Mouse (Mus musculus): Measurements from ENCODE around the gene Gata3. TPM values are rescaled to one million over a fixed set of nuclear protein-coding genes. Genes with fewer than 3 reads are reported as not detected.

The Gata3 gene
- polyA plus RNA-seq, 1 experiment from 2014 or later, result not detected

GRCm38 (mm10) chr2:9871141-9871716 lies 18.6 kb downstream of the Gata3 start:
- H3K4me3 ChIP-seq (ENCODE audit: inconsistent target), result no peak overlapping the region
- H3K27ac ChIP-seq, result no peak overlapping the region
- no peaks in the 10 kb centered on the region for H3K36me3 ChIP-seq (ENCODE audit: inconsistent target)
- WGBS (ENCODE audit: missing documents), result 6% methylated on average over 4 of the region's 4 CpGs
- H3K79me2 ChIP-seq (ENCODE audit: inconsistent target), result no peaks in the 10 kb centered on the region

GRCm38 (mm10) chr2:9867092-9867825 lies 22.6 kb downstream of the Gata3 start:
- Histone ChIP-seq H3K4me3 (ENCODE audit: inconsistent target) (no peak overlapping the region), H3K36me3 (ENCODE audit: inconsistent target) (no peaks in the 10 kb centered on the region), H3K79me2 (ENCODE audit: inconsistent target) (no peaks in the 10 kb centered on the region), H3K27ac (no peak overlapping the region)
- WGBS (ENCODE audit: missing documents), result 47% methylated on average over 10 of the region's 12 CpGs

GRCm38 (mm10) chr2:9860698-9861097 lies 29.1 kb downstream of the Gata3 start:
- 28% methylated on average over 2 of the region's 5 CpGs for WGBS (ENCODE audit: missing documents)
- Histone ChIP-seq H3K36me3 (ENCODE audit: inconsistent target) (no peaks in the 10 kb centered on the region), H3K4me3 (ENCODE audit: inconsistent target) (no peak overlapping the region), H3K79me2 (ENCODE audit: inconsistent target) (no peaks in the 10 kb centered on the region), H3K27ac (no peak overlapping the region)

- no peaks in the 10 kb centered on the region for H3K36me3 ChIP-seq (ENCODE audit: inconsistent target)
- 93% methylated on average over 4 of the region's 4 CpGs for WGBS (ENCODE audit: missing documents)
- H3K27ac ChIP-seq, result no peak overlapping the region
- H3K4me3 ChIP-seq (ENCODE audit: inconsistent target), result no peak overlapping the region
- H3K79me2 ChIP-seq (ENCODE audit: inconsistent target), result no peaks in the 10 kb centered on the region
Measured at GRCm38 (mm10) chr2:9855861-9856260, 34.0 kb downstream of the Gata3 start.

- Histone ChIP-seq H3K79me2 (ENCODE audit: inconsistent target) (no peaks in the 10 kb centered on the region), H3K27ac (no peak overlapping the region)
- 93% methylated on average over 13 of the region's 13 CpGs for WGBS (ENCODE audit: missing documents)
Measured at GRCm38 (mm10) chr2:9852851-9853576, 36.8 kb downstream of the Gata3 start.

GRCm38 (mm10) chr2:9835195-9835594 lies 54.6 kb downstream of the Gata3 start:
- Histone ChIP-seq H3K27ac (no peak overlapping the region), H3K36me3 (ENCODE audit: inconsistent target) (no peaks in the 10 kb centered on the region), H3K79me2 (ENCODE audit: inconsistent target) (no peaks in the 10 kb centered on the region), H3K4me3 (ENCODE audit: inconsistent target) (no peak overlapping the region)
- 92% methylated on average over 7 of the region's 7 CpGs for WGBS (ENCODE audit: missing documents)

More at GRCm38 (mm10) chr2:9852851-9853576, 36.8 kb downstream of the Gata3 start:
- H3K4me3 ChIP-seq (ENCODE audit: inconsistent target), result no peak overlapping the region
- no peaks in the 10 kb centered on the region for H3K36me3 ChIP-seq (ENCODE audit: inconsistent target)

- H3K36me3 ChIP-seq (ENCODE audit: inconsistent target), result no peaks in the 10 kb centered on the region
- no peak overlapping the region for H3K4me3 ChIP-seq (ENCODE audit: inconsistent target)
- WGBS (ENCODE audit: missing documents), result 90% methylated on average over 7 of the region's 7 CpGs
- H3K27ac ChIP-seq, result no peak overlapping the region
- H3K79me2 ChIP-seq (ENCODE audit: inconsistent target), result no peaks in the 10 kb centered on the region
Measured at GRCm38 (mm10) chr2:9833712-9834111, 56.1 kb downstream of the Gata3 start.

- Histone ChIP-seq H3K36me3 (ENCODE audit: inconsistent target) (no peaks in the 10 kb centered on the region), H3K4me3 (ENCODE audit: inconsistent target) (no peak overlapping the region), H3K79me2 (ENCODE audit: inconsistent target) (no peaks in the 10 kb centered on the region), H3K27ac (no peak overlapping the region)
- WGBS (ENCODE audit: missing documents), result 57% methylated on average over 3 of the region's 3 CpGs
Measured at GRCm38 (mm10) chr2:9827624-9828023, 62.2 kb downstream of the Gata3 start.

- Histone ChIP-seq H3K4me3 (ENCODE audit: inconsistent target) (no peak overlapping the region), H3K79me2 (ENCODE audit: inconsistent target) (no peaks in the 10 kb centered on the region)
- WGBS (ENCODE audit: missing documents), result 91% methylated on average over 8 of the region's 8 CpGs
Measured at GRCm38 (mm10) chr2:9820611-9821010, 69.2 kb downstream of the Gata3 start.

GRCm38 (mm10) chr2:9818177-9818785 lies 71.6 kb downstream of the Gata3 start:
- H3K27ac ChIP-seq, result no peak overlapping the region
- H3K36me3 ChIP-seq (ENCODE audit: inconsistent target), result no peaks in the 10 kb centered on the region
- 86% methylated on average over 7 of the region's 7 CpGs for WGBS (ENCODE audit: missing documents)
- H3K79me2 ChIP-seq (ENCODE audit: inconsistent target), result no peaks in the 10 kb centered on the region
- H3K4me3 ChIP-seq (ENCODE audit: inconsistent target), result no peak overlapping the region

More at GRCm38 (mm10) chr2:9820611-9821010, 69.2 kb downstream of the Gata3 start:
- H3K36me3 ChIP-seq (ENCODE audit: inconsistent target), result no peaks in the 10 kb centered on the region
- H3K27ac ChIP-seq, result no peak overlapping the region

Other genes starting within 250 kb of the Gata3 start
- gene 4930412O13Rik, start 8.8 kb downstream of the Gata3 start, polyA plus RNA-seq (2018), result not detected in 3 replicates
- not detected in 3 replicates for gene 9230102O04Rik, start 494 bp downstream of the Gata3 start, polyA plus RNA-seq (2018)
- 5.1 to 15.9 TPM (median 8.5 TPM) in 3 replicates for gene Taf3, start 158.6 kb upstream of the Gata3 start, polyA plus RNA-seq (2018)
- 245 to 309 TPM (median 249 TPM) in 3 replicates for gene Atp5c1, start 190.5 kb upstream of the Gata3 start, polyA plus RNA-seq (2018)
- 10.6 to 21.0 TPM (median 16.0 TPM) in 3 replicates for gene Kin, start 190.6 kb upstream of the Gata3 start, polyA plus RNA-seq (2018)
- not detected in 3 replicates for gene Itih2, start 241.4 kb upstream of the Gata3 start, polyA plus RNA-seq (2018)